Mouse (Mus musculus) intestine, embryonic 15.5 days (tissue): ENCODE measurements around the gene Ptprh. TPM values are rescaled to one million over a fixed set of nuclear protein-coding genes. Genes with fewer than 3 reads are reported as not detected.

Experiments used
- ATAC-seq: fragments of 200-750 bp; cut with Nextera tagmentation; 2 replicates; pipeline ENCODE4 v1.8.0; 2017; ENCODE audit warnings: moderate TSS enrichment, moderate library complexity
- H3K27ac ChIP-seq: fragments of 300-500 bp; sonication (generic); 2 replicates; pipeline ENCODE4 v1.5.1; 2015; ENCODE audit warnings: mild to moderate bottlenecking, inconsistent platforms
- H3K27me3 ChIP-seq: fragments of 300-500 bp; sonication (generic); replicated peaks from 2 replicates; pipeline ENCODE4 v1.6.1; 2015; ENCODE audit warnings: inconsistent platforms
- H3K36me3 ChIP-seq: fragments of 300-500 bp; sonication (generic); 2 replicates; pipeline ENCODE4 v1.6.1; 2015; ENCODE audit warnings: inconsistent platforms
- H3K4me1 ChIP-seq: fragments of 300-500 bp; sonication (generic); replicated peaks from 2 replicates; pipeline ENCODE4 v1.6.1; 2015; ENCODE audit warnings: inconsistent platforms
- H3K4me2 ChIP-seq: fragments of 300-500 bp; sonication (generic); replicated peaks from 2 replicates; pipeline ENCODE4 v1.6.1; 2015; ENCODE audit warnings: mild to moderate bottlenecking, inconsistent platforms
- H3K4me3 ChIP-seq: fragments of 300-500 bp; sonication (generic); replicated peaks from 2 replicates; pipeline ENCODE4 v1.5.1; 2015; ENCODE audit warnings: inconsistent platforms
- H3K9ac ChIP-seq: fragments of 300-500 bp; sonication (generic); 2 replicates; pipeline ENCODE4 v1.6.1; 2015; ENCODE audit warnings: inconsistent platforms
- H3K9me3 ChIP-seq: fragments of 300-500 bp; sonication (generic); 2 replicates; pipeline ENCODE4 v1.6.1; 2016; ENCODE audit warnings: inconsistent platforms
- WGBS: fragments of 180-500 bp; shearing (Covaris S2); methylation state at CpG from one replicate; pipeline ENCODE4 v1.1.7; 2015; 5-methylcytosine and 5-hydroxymethylcytosine counted together
- polyA plus RNA-seq: library from polyadenylated mRNA; unstranded; fragments of >200 nt; fragmentation: Nextera tagmentation; extraction: Ambion mirVana; gene quantifications from 2 replicates; pipeline ENCODE4 v1.2.1, GENCODE M21; 2015

The Ptprh gene
- polyA plus RNA-seq, 1 experiment from 2014 or later = 1.1 TPM

DNA sequence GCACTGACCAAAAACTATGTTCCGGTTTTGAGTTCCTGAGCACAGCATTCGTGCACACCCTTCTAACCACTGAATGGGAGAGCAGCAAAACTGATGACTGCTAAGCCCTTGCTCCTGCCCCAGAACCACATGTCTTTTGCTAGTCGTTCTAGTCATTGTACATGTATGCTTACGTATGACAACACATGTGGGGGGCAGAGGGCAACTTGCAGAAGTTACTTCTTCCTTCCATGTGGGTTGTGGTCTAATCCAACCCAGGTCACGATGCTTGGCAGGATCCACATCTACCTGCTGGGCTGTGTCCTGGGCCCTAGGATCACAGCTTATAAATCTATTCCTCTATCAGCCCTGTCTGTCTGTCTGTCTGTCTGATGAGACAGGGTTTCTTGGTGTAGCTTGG lies 100.0 kb downstream of the Ptprh start:
- no peak overlapping the region for H3K9ac ChIP-seq
- H3K27me3 ChIP-seq = no peaks in the 10 kb centered on the region
- H3K4me1 ChIP-seq = peaks cover 19% of the 10 kb centered on the region
- no peak for ATAC-seq
- H3K27ac ChIP-seq = no peak overlapping the region
- no peak overlapping the region for H3K4me3 ChIP-seq
- no peaks in the 10 kb centered on the region for H3K36me3 ChIP-seq
- no peak overlapping the region for H3K4me2 ChIP-seq
- WGBS = 83% methylated on average over 5 of the region's 5 CpGs
- H3K9me3 ChIP-seq = no peaks in the 10 kb centered on the region

DNA sequence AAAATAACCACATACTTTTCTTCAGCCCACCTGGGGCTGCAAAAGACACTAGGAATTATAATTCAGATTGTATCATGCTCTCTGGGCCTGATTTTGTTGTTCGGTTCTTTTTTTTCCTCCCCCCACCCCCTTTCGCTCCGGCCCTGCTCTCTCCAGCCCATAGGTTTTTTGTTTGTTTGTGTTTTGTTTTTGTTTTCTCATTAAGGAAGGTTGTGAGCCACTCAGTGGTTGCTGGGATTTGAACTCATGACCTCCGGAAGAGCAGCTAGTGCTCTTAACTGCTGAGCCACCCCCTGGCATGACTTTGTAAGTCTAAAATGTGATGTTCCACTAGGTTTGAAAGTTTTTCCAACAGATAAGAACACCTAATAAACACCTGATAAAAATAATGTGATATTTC lies 100.7 kb downstream of the Ptprh start:
- Histone ChIP-seq H3K4me2 (no peak overlapping the region), H3K9ac (no peak overlapping the region), H3K36me3 (no peaks in the 10 kb centered on the region), H3K4me3 (no peak overlapping the region), H3K27me3 (no peaks in the 10 kb centered on the region), H3K4me1 (peaks cover 25% of the 10 kb centered on the region), H3K27ac (no peak overlapping the region), H3K9me3 (no peaks in the 10 kb centered on the region)
- ATAC-seq = no peak
- 79% methylated on average over 4 of the region's 4 CpGs for WGBS

DNA sequence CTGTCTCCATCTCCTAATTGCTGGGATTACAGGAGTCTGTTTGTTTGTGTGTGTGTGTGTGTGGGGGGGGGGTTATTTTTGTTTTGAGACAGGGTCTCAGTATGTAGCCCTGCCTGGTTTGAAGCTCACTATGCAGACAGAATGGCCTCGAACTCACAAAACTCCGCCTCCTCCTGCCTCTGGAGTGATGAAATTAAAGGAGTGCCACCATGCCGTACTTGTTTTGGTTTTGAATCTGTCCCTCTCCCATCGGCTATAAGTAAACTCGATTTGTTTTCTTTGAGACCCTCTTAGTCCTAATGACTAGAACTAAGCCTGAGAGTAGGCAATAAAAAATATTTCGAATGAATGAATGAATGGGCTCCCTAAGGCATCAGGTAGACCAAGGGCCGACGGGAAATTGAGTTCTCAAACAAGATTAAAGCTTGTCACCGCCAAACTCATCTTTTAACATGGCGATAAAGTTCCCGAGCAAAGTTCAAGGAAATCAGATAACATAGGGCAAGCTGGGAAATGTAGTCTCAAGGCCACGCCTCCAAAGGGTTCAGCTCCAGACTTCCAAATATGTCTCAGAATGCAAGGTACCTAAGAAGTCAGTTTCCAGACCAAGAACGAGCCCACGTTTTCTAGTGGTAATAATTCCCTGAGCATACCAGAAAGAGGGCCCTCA lies 101.3 kb downstream of the Ptprh start:
- ATAC-seq = peak; percentile 16
- Histone ChIP-seq H3K9me3 (no peaks in the 10 kb centered on the region), H3K9ac (no peak overlapping the region; the same call in 1 of the 2 replicates), H3K27me3 (no peaks in the 10 kb centered on the region), H3K4me1 (peaks cover 28% of the 10 kb centered on the region), H3K27ac (peak overlapping the region; percentile 85; the same call in 1 of the 2 replicates), H3K4me3 (peak overlapping the region; percentile 86), H3K36me3 (no peaks in the 10 kb centered on the region), H3K4me2 (peak overlapping the region; percentile 79)
- WGBS = 9% methylated on average over 14 of the region's 14 CpGs

DNA sequence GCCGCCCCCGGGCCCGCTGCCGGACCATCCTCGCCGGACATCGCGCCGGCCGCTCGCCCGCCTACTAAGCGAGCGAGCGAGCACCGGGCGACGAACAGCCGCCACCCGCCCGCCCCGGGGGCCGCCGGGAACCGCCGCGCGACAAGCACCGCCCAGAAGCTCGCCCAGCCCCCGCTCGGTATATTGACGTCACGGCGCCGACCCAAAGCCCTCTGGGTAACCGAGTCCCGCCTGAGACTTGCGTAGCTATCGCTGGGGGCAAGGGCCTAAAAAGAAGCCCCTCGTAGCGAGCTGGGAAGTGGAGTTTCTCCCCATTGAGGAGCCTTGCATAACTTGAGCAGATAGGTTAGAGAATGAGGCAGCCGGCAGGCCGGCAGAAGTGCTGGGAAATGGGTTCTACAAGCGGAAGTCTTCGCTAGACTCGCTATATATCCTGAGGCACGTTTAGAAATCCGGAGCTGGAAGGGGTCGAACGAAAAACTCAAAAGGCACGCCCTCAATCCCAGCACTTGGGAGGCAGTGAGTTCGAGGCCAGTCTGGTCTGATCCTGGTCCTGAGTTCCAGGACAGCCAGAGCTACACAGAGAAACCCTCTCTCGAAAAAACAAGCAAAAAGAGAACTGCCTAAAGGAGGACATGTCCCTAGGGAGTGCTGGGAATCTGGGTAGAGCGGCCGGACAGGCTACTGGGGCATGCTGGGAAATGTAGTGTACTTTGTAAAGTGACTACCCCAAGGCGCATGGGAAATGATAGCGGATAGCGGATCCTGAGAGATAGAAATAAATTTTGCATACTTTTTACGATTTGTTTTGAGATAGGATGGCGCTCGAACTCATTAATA lies 102.1 kb downstream of the Ptprh start, which contains the start of gene Ppp1r12c:
Gene Ppp1r12c, minus strand, starts transcription at position 123 of the 840 bp plus-strand sequence.
- peak within 1 kb of the TSS; percentile 86 for H3K4me3 ChIP-seq
- ATAC-seq = peak; percentile 96
- peak within 1 kb of the TSS; percentile 85 for H3K27ac ChIP-seq
- no peaks in the 10 kb centered on the region for H3K9me3 ChIP-seq
- peak within 1 kb of the TSS; percentile 94 for H3K9ac ChIP-seq
- H3K27me3 ChIP-seq = no peaks in the 10 kb centered on the region
- WGBS = under 1% methylated on average over 55 of the region's 62 CpGs
- peak within 1 kb of the TSS; percentile 79 for H3K4me2 ChIP-seq
- H3K36me3 ChIP-seq = peaks cover 3% of the 10 kb centered on the region; the same call in 1 of the 2 replicates
- H3K4me1 ChIP-seq = peaks cover 33% of the 10 kb centered on the region

DNA sequence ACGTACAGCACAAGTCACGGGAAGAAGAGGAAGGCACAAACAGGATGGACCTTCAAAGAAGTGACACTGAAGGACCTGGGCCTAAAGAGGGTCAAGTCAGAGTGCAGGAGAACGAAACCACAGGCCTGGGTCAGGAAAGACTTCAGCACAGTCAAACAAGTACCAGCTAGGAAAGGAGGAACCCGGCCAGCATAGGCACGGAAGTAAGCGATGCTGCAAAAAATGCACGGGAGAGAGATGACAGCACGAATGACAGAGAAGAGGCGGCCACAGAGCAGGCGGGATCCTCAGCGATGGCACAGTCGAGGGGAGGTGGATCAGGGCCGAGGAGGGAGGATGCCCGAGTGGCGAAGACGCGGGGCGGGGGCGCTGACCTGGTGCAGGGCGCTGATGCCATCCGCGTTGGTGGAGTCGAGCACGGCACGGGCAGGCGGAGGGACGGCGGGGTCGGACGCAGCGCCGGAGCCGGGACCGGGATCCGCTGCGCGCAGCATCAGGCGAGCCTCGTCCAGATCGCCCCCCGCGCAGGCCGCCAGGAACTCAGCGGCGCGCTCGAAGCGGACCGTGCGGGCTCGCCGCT lies 102.9 kb downstream of the Ptprh start:
- Histone ChIP-seq H3K4me2 (peak overlapping the region; percentile 79), H3K9ac (peak overlapping the region; percentile 94), H3K4me3 (peak overlapping the region; percentile 86), H3K4me1 (peaks cover 33% of the 10 kb centered on the region), H3K27ac (peak overlapping the region; percentile 85), H3K27me3 (no peaks in the 10 kb centered on the region), H3K9me3 (no peaks in the 10 kb centered on the region), H3K36me3 (peaks cover 7% of the 10 kb centered on the region; the same call in 1 of the 2 replicates)
- WGBS = under 1% methylated on average over 51 of the region's 52 CpGs
- ATAC-seq = peak; percentile 46

DNA sequence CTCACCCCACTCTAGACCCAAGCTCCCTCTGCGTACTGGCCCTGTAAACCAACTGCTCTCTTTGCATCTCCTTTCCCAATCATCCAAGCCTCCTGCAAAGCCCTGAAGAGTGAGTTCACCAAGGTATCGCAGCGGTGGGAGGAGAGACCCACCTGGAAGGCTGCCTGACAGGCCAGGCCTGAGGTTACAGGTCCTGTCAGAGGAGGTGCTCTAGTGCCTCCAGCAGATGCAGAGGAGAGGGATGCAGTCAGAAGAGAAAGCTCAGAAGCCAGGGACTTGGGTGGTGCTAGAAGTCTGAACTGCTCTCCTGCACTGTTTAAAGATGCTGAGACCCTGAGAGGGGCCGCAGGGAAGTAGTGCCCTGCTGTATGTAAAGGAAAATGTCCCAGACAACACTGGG lies 104.8 kb downstream of the Ptprh start:
- Histone ChIP-seq H3K9ac (no peak overlapping the region), H3K27me3 (no peaks in the 10 kb centered on the region), H3K4me2 (peak overlapping the region; percentile 79), H3K27ac (peak overlapping the region; percentile 54; the same call in 1 of the 2 replicates), H3K36me3 (peaks cover 20% of the 10 kb centered on the region), H3K4me3 (peak overlapping the region; percentile 1; the same call in 1 of the 2 replicates), H3K9me3 (no peaks in the 10 kb centered on the region), H3K4me1 (peaks cover 33% of the 10 kb centered on the region)
- 80% methylated on average over 4 of the region's 4 CpGs for WGBS
- ATAC-seq = no peak

Other genes with a start within 250 kb of the Ptprh start
- gene Gp6, start 206.3 kb downstream of the Ptprh start, polyA plus RNA-seq = 0.08 and 0.19 TPM in 2 replicates
- 28.7 and 28.9 TPM in 2 replicates for gene Rdh13, start 158.4 kb downstream of the Ptprh start, polyA plus RNA-seq
- 3.4 and 3.9 TPM in 2 replicates for gene Eps8l1, start 143.4 kb downstream of the Ptprh start, polyA plus RNA-seq
- gene Ppp1r12c, start 102.4 kb downstream of the Ptprh start, polyA plus RNA-seq = 42.4 and 45.8 TPM in 2 replicates
- gene Tnnt1, start 87.7 kb downstream of the Ptprh start, polyA plus RNA-seq = 21.3 and 27.1 TPM in 2 replicates
- 2.2 and 3.0 TPM in 2 replicates for gene Tnni3, start 79.8 kb downstream of the Ptprh start, polyA plus RNA-seq
- 1.1 TPM in 2 replicates for gene Dnaaf3, start 71.6 kb downstream of the Ptprh start, polyA plus RNA-seq
- gene Syt5, start 56.5 kb downstream of the Ptprh start, polyA plus RNA-seq = 7.3 and 7.7 TPM in 2 replicates
- gene Tmem86b, start 27.4 kb upstream of the Ptprh start, polyA plus RNA-seq = 9.1 and 11.7 TPM in 2 replicates
- 8.1 and 9.0 TPM in 2 replicates for gene Ppp6r1, start 55.0 kb upstream of the Ptprh start, polyA plus RNA-seq
- gene Hspbp1, start 81.0 kb upstream of the Ptprh start, polyA plus RNA-seq = 92.4 and 98.2 TPM in 2 replicates
- gene Brsk1, start 86.6 kb upstream of the Ptprh start, polyA plus RNA-seq = 0.63 and 1.1 TPM in 2 replicates
- 2.2 and 3.6 TPM in 2 replicates for gene Tmem150b, start 121.2 kb upstream of the Ptprh start, polyA plus RNA-seq
- 63.7 and 66.8 TPM in 2 replicates for gene Kmt5c, start 136.1 kb upstream of the Ptprh start, polyA plus RNA-seq
- gene Cox6b2, start 149.1 kb upstream of the Ptprh start, polyA plus RNA-seq = 45.5 and 53.0 TPM in 2 replicates
- not detected in 2 replicates for gene Fam71e2, start 167.3 kb upstream of the Ptprh start, polyA plus RNA-seq
- gene Il11, start 178.8 kb upstream of the Ptprh start, polyA plus RNA-seq = 0.14 and 0.24 TPM in 2 replicates
- 1.1 and 1.8 TPM in 2 replicates for gene Tmem190, start 178.9 kb upstream of the Ptprh start, polyA plus RNA-seq
- gene Tmem238, start 185.6 kb upstream of the Ptprh start, polyA plus RNA-seq = 40.4 and 40.6 TPM in 2 replicates
- gene Rpl28, start 188.8 kb upstream of the Ptprh start, polyA plus RNA-seq = 328 and 339 TPM in 2 replicates
- 303 and 321 TPM in 2 replicates for gene Ube2s, start 208.5 kb upstream of the Ptprh start, polyA plus RNA-seq
- gene Shisa7, start 240.7 kb upstream of the Ptprh start, polyA plus RNA-seq = 0.21 and 0.27 TPM in 2 replicates